Mouse (Mus musculus): ENCODE results near the gene Mfap2. TPM values are rescaled to one million over a fixed set of nuclear protein-coding genes. Genes with fewer than 3 reads are reported as not detected.

The Mfap2 gene
- total RNA-seq, 2 experiments from 2014 or later: 98.0 to 106 TPM

- no peak for DNase-seq (ENCODE audit: low spot score in 2 of 2)
Measured at GRCm38 (mm10) chr4:141021614-141021929, 11.4 kb downstream of the Mfap2 start.

GRCm38 (mm10) chr4:141024052-141024451 lies 13.8 kb downstream of the Mfap2 start:
- no peak for DNase-seq (ENCODE audit: low spot score in 2 of 2)

- no peak for DNase-seq (ENCODE audit: low spot score in 2 of 2)
Measured at GRCm38 (mm10) chr4:141024992-141025391, 14.8 kb downstream of the Mfap2 start.

GRCm38 (mm10) chr4:141030541-141031206 lies 20.5 kb downstream of the Mfap2 start:
- DNase-seq (ENCODE audit: low spot score in 2 of 2): no peak

GRCm38 (mm10) chr4:141031733-141032132 lies 21.5 kb downstream of the Mfap2 start:
- peak; percentile 62 to 63 for DNase-seq (ENCODE audit: low spot score in 2 of 2)

- DNase-seq (ENCODE audit: low spot score in 2 of 2): no peak
Measured at GRCm38 (mm10) chr4:141033606-141034549, 23.7 kb downstream of the Mfap2 start.

- DNase-seq (ENCODE audit: low spot score in 2 of 2): no peak
Measured at GRCm38 (mm10) chr4:141041117-141041516, 30.9 kb downstream of the Mfap2 start.

- no peak for DNase-seq (ENCODE audit: low spot score in 2 of 2)
Measured at GRCm38 (mm10) chr4:141044816-141045215, 34.6 kb downstream of the Mfap2 start.

- DNase-seq (ENCODE audit: low spot score in 2 of 2): no peak
Measured at GRCm38 (mm10) chr4:141048810-141049475, 38.7 kb downstream of the Mfap2 start.

GRCm38 (mm10) chr4:141049476-141049835 lies 39.2 kb downstream of the Mfap2 start:
- no peak for DNase-seq (ENCODE audit: low spot score in 2 of 2)

- no peak for DNase-seq (ENCODE audit: low spot score in 2 of 2)
Measured at GRCm38 (mm10) chr4:141052442-141052841, 42.2 kb downstream of the Mfap2 start.

GRCm38 (mm10) chr4:141053138-141053537 lies 42.9 kb downstream of the Mfap2 start:
- DNase-seq (ENCODE audit: low spot score in 2 of 2): no peak

GRCm38 (mm10) chr4:141053568-141054161 lies 43.4 kb downstream of the Mfap2 start:
- no peak for DNase-seq (ENCODE audit: low spot score in 2 of 2)

- DNase-seq (ENCODE audit: low spot score in 2 of 2): no peak
Measured at GRCm38 (mm10) chr4:141056970-141057369, 46.8 kb downstream of the Mfap2 start.

GRCm38 (mm10) chr4:141058835-141059234 lies 48.6 kb downstream of the Mfap2 start:
- no peak for DNase-seq (ENCODE audit: low spot score in 2 of 2)

GRCm38 (mm10) chr4:141059616-141060425 lies 49.6 kb downstream of the Mfap2 start:
- DNase-seq (ENCODE audit: low spot score in 2 of 2): no peak

GRCm38 (mm10) chr4:141060426-141061301 lies 50.4 kb downstream of the Mfap2 start, which contains the start of gene Crocc:
Crocc (minus strand) TSS chr4:141060550.
- peak; percentile 100 for DNase-seq (ENCODE audit: low spot score in 2 of 2)

GRCm38 (mm10) chr4:141064104-141064659 lies 54.0 kb downstream of the Mfap2 start:
- no peak for DNase-seq (ENCODE audit: low spot score in 2 of 2)

- DNase-seq (ENCODE audit: low spot score in 2 of 2): peak; percentile 65 to 72
Measured at GRCm38 (mm10) chr4:141065123-141065522, 54.9 kb downstream of the Mfap2 start.

All from adrenal gland, postnatal 4 days (tissue).